Mouse (Mus musculus) Patski (cell line): ENCODE data around the gene Rps6kb1. TPM values are rescaled to one million over a fixed set of nuclear protein-coding genes. Genes with fewer than 3 reads are reported as not detected.
"Not testable (repeated sequence)": the region's sequence is repeated elsewhere in the genome, so short reads cannot be mapped to it uniquely, and the experiment has no call there.

Experiments
- ATAC-seq: fragments of 100-300 bp; one replicate; pipeline ENCODE4 v1.8.0; 2021
- CTCF ChIA-PET: fragments of 350-600 bp; sonication (Branson Sonifier 250); formaldehyde crosslinking; loops from one replicate; lab custom pipeline; 2022; ENCODE audit warnings: inconsistent platforms; lab: Charles Lee
- POLR2A ChIA-PET: fragments of 350-600 bp; sonication (Branson Sonifier 250); formaldehyde crosslinking; loops from one replicate; lab custom pipeline; 2022; ENCODE audit warnings: antibody characterized with exemption, inconsistent platforms; lab: Charles Lee
- DNase-seq: peaks from one replicate; pipeline ENCODE4 v3.0.0-alpha.2; 2011; ENCODE audit warnings: low read depth, low spot score
- H3K27me3 ChIP-seq: fragments of 371-371 bp; one replicate; pipeline ENCODE4 v1.5.1; 2021
- CTCF ChIP-seq: fragments of 100-300 bp; IDR thresholded peaks from one replicate; pipeline ENCODE4 v1.5.1; 2021
- in situ Hi-C: fragments of 300-500 bp; cut with MboI; formaldehyde crosslinking; loops from 3 replicates; pipeline ENCODE4 v1.11.1; 2018; ENCODE audit warnings: low pct_unique_long_range_greater_than_20kb, mixed read lengths
- polyA plus RNA-seq: library from polyadenylated mRNA; unstranded; gene quantifications from one replicate; pipeline ENCODE4 v1.2.3, GENCODE M21; 2021

The Rps6kb1 gene
- polyA plus RNA-seq, 1 experiment from 2014 or later: 39.2 TPM

DNA sequence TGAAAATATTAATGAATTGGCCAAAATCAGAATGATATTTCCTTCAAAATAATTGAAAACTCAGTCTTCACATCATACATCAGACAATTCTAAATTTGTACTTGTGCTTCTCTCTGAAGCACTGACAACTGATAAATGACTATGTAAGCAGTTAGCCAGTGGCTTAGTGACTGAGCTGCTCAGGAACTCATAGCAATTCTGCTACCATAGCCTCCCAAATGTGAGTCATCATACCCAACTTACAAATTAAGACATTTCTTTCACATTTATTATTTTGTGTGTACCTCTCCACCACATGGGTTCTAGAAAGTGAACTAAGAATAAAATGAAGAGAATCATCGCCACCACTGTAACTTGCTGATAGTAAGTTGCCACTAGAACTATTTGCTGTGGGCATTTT, 53.8 kb downstream of the Rps6kb1 start:
- in situ Hi-C loops: no loop called here
- CTCF ChIA-PET: no interaction called here
- no peak for ATAC-seq
- POLR2A ChIA-PET: no interaction called here
- H3K27me3 ChIP-seq: no peaks in the 10 kb centered on the region
- no peak for TF ChIP-seq CTCF
- DNase-seq: no peak

DNA sequence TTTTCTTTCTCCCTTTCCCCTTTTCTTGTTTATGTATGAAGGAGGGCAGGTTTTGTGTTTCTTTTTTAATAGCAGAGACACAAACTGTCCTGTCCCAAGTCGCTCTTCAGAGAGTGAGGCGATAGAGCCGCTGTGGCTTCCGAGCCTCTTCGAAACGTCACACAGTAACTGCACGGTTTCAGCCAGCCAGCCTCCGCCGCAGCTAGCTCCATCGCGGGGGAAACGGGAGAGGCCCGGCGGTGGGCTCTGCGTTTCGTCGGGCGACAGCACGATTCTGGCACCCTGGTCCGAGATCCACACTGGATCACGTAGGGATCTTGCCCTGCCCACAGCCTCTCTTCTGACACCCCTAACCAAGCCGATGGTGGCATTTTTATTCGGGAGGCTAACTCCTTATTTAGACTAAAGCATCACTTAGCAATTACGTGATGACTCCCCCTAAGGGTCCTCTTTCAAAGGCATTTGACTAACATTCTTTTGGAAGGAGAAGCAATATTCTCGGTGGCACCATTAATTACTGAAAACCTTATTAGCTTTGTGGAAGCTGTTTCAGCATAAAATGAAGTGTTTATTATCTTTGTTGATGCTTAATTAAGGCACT, 59.6 kb downstream of the Rps6kb1 start:
- POLR2A ChIA-PET: no interaction called here

DNA sequence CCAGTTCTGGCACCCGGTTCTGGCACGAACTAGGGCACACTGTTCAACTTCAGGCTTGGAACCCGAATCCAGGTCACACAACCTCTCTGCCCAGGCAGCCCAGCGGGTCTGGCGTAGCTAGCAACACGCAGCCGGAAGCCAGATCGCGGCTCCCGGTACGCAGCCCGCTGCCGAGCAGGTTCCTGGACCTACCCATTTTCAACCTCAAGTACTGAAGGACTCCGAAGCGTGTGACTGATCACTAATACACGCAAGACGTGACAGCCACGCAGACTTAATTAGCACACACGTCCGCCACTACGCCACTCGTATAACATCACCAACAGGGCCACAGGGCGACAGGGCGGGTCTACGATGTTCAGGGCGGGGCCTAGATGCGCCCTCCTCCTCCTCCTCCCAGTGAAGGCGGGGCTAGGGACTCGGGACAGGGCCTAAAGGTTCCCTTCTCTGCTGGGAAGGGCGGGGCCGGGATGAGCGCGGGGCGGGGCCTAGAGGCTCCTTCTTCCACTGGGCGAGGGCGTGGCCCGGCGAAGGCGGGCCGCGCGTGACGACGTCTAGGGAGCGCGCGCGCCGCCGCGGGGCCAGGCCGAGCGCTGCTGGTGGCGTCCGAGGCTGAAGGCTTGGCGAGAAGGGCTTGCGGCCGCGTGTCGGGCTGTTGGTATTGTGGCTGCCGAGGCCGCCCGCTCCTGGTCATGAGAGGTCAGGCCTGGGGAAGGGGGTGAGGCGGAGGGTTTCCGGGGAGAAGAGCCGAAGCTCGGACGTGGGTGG, 60.3 kb downstream of the Rps6kb1 start, which contains the start of gene Rnft1:
TSS of gene Rnft1 (plus strand) at position 557 of the 768 bp plus-strand sequence.
- ATAC-seq (peak; percentile 93), DNase-seq (peak; percentile 68)
- POLR2A ChIA-PET: no interaction called here
- in situ Hi-C loops: no loop called here
- no peaks in the 10 kb centered on the region for H3K27me3 ChIP-seq
- CTCF ChIA-PET: no interaction called here
- TF ChIP-seq CTCF: peak; percentile 45

More for the DNA sequence above, 59.6 kb downstream of the Rps6kb1 start:
- CTCF ChIA-PET: no interaction called here
- no peaks in the 10 kb centered on the region for H3K27me3 ChIP-seq
- no peak for TF ChIP-seq CTCF
- DNase-seq (no peak), ATAC-seq (peak; percentile 15)
- in situ Hi-C loops: no loop called here

DNA sequence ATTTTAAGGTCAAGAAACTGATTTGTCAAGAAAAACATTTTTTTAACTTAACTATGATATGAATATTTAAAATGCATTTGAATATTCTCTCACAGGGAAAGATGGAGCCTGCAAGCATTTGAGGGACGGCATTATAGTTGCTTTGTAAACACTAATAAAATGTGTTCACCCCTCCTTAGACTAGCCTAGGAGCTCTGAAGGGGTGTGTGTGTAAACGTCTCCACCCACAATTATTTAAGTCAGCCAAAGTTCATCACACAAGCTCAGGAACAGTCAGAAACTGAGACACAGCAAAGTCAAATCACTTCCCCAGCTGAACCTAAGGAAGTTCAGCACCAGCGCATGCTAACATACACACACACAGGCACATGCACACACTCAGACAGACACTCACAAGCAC, 71.0 kb downstream of the Rps6kb1 start:
- no peak for ATAC-seq
- POLR2A ChIA-PET: no interaction called here
- no peak for DNase-seq
- CTCF ChIA-PET: interaction anchor here (1.0 to 1.8 kb wide), 2 partner anchors 9 to 11 kb away, joined by 3 to 4 read pairs; no protein-coding TSS in a partner anchor
- in situ Hi-C loops: no loop called here
- no peak for TF ChIP-seq CTCF
- H3K27me3 ChIP-seq: no peaks in the 10 kb centered on the region

DNA sequence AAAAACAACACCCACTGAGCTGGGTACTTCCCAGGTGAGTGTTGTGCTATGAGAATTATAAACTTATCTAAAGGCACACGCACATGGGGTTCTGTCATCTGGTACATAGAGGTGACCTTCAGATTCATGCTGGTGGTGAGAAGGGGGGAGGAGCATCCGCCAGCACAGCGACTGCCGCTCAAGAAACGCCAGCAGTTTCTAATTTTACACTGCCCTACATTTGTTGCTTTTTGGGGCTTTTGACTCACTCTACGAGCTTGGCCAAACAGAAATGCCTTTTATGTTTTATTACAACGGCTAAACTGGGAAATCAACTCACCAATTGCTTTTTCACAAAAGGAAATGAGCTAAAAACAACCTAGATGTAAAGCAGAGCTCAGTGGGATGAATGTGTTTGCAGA, 71.8 kb downstream of the Rps6kb1 start:
- ATAC-seq (no peak), DNase-seq (no peak)
- CTCF ChIA-PET: interaction anchor here (1.0 to 1.8 kb wide), 2 partner anchors 9 to 11 kb away, joined by 3 to 4 read pairs; no protein-coding TSS in a partner anchor
- POLR2A ChIA-PET: no interaction called here
- in situ Hi-C loops: no loop called here
- TF ChIP-seq CTCF: no peak
- H3K27me3 ChIP-seq: no peaks in the 10 kb centered on the region

DNA sequence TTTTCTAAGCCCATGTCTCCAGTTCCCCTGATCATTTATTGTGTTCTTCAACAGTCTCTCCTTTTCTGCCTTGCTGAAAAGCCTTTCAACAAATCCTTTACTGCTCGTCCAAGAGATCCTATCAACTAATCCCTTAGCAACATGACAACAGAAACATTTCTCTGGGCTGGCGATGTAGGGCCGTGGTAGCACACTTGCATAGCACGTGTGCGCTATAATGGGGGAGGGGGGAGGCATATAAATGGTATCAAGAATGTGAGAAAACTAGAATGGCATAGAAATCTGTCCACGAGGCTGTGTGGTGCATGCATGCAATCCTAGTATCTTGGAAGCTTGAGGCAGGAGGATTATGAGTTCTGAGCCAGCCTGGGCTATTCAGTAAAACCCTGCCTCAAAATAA, 72.8 kb downstream of the Rps6kb1 start:
- ATAC-seq (no peak), DNase-seq (no peak)
- CTCF ChIA-PET: no interaction called here

DNA sequence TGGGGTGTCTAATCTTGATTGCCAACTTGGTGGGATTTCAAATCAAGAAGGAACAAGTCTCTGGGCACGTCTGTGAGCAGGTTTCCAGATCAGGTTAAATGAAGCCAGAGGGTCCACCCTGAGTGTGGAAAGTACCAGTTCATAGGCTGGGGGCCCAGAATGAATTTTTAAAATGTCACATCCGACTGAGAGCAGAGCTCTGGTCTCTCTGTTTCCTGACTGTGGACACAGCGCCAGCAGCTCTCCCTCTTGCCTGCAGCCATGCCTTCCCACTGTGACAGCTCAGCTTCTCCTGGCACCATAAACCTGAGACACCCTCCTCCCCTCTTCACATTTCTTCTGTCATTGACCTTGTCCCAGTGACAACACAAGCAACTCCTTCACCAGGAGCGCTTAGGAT, 75.6 kb downstream of the Rps6kb1 start:
- no peak for TF ChIP-seq CTCF
- in situ Hi-C loops: no loop called here
- DNase-seq: no peak
- no peak for ATAC-seq
- ChIA-PET POLR2A (no interaction called here), CTCF (no interaction called here)
- no peaks in the 10 kb centered on the region for H3K27me3 ChIP-seq

More for the DNA sequence above, 72.8 kb downstream of the Rps6kb1 start:
- POLR2A ChIA-PET: no interaction called here
- H3K27me3 ChIP-seq: no peaks in the 10 kb centered on the region
- in situ Hi-C loops: no loop called here
- no peak for TF ChIP-seq CTCF

DNA sequence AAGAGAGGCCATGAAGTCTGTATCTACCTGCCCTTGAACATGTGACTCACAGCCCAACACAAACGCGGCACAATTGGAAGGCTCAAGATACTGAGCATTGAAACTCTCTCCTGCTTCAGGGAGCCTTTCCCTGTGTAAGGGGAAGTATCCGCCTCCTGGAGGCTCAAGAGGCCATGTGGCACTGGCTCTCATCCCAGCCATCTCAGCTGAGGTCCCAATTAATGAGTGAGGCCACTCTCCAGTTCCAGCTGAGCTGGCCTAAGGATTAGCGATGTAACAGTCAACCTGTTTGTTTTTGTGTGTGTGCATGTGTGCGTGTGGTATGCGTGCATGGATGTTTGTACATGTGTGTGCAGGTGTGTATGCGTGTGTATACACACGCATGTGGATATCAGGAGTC, 76.3 kb downstream of the Rps6kb1 start:
- TF ChIP-seq CTCF: no peak
- no peaks in the 10 kb centered on the region for H3K27me3 ChIP-seq
- CTCF ChIA-PET: interaction anchor here (1.0 kb wide), 1 partner anchor 26 kb away, joined by 3 read pairs; no protein-coding TSS in a partner anchor
- in situ Hi-C loops: no loop called here
- ATAC-seq (no peak), DNase-seq (no peak)
- POLR2A ChIA-PET: no interaction called here

DNA sequence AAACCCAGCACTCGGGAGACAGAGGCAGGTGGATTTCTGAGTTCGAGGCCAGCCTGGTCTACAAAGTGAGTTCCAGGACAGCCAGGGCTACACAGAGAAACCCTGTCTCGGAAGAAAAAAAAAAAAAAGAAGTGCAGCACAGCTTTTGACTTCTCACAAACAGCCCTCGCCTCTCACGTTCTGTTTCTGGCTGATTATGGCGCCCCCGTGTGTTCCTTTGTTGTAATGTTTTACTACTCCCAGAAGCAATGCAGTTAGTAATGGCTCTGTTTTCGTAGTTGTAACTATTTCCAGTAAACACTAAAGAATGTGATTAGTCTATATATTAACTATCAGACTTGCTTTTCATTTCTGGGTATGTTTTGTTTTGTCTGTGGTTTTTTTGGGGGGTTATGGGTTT, 80.3 kb downstream of the Rps6kb1 start:
- peak; percentile 53 for TF ChIP-seq CTCF

DNA sequence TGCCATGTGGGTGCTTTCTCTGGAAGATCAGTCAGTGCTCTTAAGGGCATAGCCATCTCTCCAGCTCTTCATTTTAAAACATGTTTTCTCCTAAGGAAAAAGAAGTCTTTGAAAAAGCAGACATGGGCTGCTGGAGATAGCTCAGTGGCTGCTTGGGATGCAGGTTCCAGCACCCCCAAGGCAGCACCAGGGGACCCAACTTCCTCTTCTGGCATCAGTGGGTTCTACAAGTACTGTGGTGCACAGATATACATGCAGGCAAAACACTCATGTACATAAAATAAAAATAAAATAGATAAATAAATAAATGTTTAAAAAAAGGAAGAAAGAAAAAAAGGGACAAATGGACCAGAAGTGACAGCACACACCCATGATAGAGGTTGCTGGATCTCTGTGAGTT, 82.0 kb downstream of the Rps6kb1 start:
- no peaks in the 10 kb centered on the region for H3K27me3 ChIP-seq
- DNase-seq (no peak), ATAC-seq (no peak)
- ChIA-PET CTCF (interaction anchor here (0.7 to 1.3 kb wide), 4 partner anchors 10 to 104 kb away, joined by 3 to 4 read pairs (median 3); no protein-coding TSS in a partner anchor), POLR2A (no interaction called here)
- in situ Hi-C loops: loop anchor here (5.0 kb wide), 1 partner anchor 1180 kb away; no protein-coding TSS in a partner anchor
- TF ChIP-seq CTCF: peak; percentile 61

More for the DNA sequence above, 80.3 kb downstream of the Rps6kb1 start:
- DNase-seq, H3K27me3 ChIP-seq, ATAC-seq: not testable (repeated sequence)
- POLR2A ChIA-PET: interaction anchor here (0.6 kb wide), 1 partner anchor 45 kb away, joined by 3 read pairs; no protein-coding TSS in a partner anchor
- in situ Hi-C loops: loop anchor here (5.0 kb wide), 1 partner anchor 1178 kb away; no protein-coding TSS in a partner anchor
- CTCF ChIA-PET: interaction anchor here (1.2 to 1.9 kb wide), 2 partner anchors 15 kb away, joined by 3 to 7 read pairs; no protein-coding TSS in a partner anchor
